Mouse (Mus musculus) neural tube, embryonic 11.5 days (tissue): Measurements from ENCODE around the gene Srarp. TPM values are rescaled to one million over a fixed set of nuclear protein-coding genes. Genes with fewer than 3 reads are reported as not detected.
A peak's percentile ranks its signal among the peaks of the same experiment; 100 is the strongest.

Experiments
- ATAC-seq: fragments of 200-750 bp; cut with Nextera tagmentation; 2 replicates; pipeline ENCODE4 v1.8.0; 2017; ENCODE audit warnings: moderate number of reproducible peaks, mild to moderate bottlenecking, moderate TSS enrichment, moderate library complexity; ENCODE audit not compliant: insufficient read depth, low FRiP score, low TSS enrichment
- DNase-seq: peaks from one replicate; pipeline ENCODE4 v3.0.0-alpha.2; 2015; ENCODE audit warnings: low spot score
- H3K27ac ChIP-seq: fragments of 300-500 bp; sonication (generic); 2 replicates; pipeline ENCODE4 v1.5.1; 2014; ENCODE audit warnings: low read depth, mild to moderate bottlenecking, low read length
- H3K27me3 ChIP-seq: fragments of 300-500 bp; sonication (generic); 2 replicates; pipeline ENCODE4 v1.6.1; 2014; ENCODE audit warnings: mild to moderate bottlenecking, low read length, mixed read lengths; ENCODE audit not compliant: control insufficient read depth, insufficient read depth
- H3K36me3 ChIP-seq: fragments of 300-500 bp; sonication (generic); 2 replicates; pipeline ENCODE4 v1.6.1; 2014; ENCODE audit warnings: mild to moderate bottlenecking, low read length, moderate library complexity, mixed read lengths; ENCODE audit not compliant: control insufficient read depth, insufficient read depth
- H3K4me1 ChIP-seq: fragments of 300-500 bp; sonication (generic); 2 replicates; pipeline ENCODE4 v1.6.1; 2014; ENCODE audit warnings: low read length, mixed read lengths; ENCODE audit not compliant: control insufficient read depth, insufficient read depth
- H3K4me2 ChIP-seq: fragments of 300-500 bp; sonication (generic); 2 replicates; pipeline ENCODE4 v1.6.1; 2014; ENCODE audit warnings: low read depth, mild to moderate bottlenecking, moderate library complexity
- H3K4me3 ChIP-seq: fragments of 300-500 bp; sonication (generic); 2 replicates; pipeline ENCODE4 v1.5.1; 2014; ENCODE audit warnings: low read depth, low read length
- H3K9ac ChIP-seq: fragments of 300-500 bp; sonication (generic); 2 replicates; pipeline ENCODE4 v1.6.1; 2014; ENCODE audit warnings: mild to moderate bottlenecking, low read length
- H3K9me3 ChIP-seq: fragments of 300-500 bp; sonication (generic); 2 replicates; pipeline ENCODE4 v1.6.1; 2016; ENCODE audit warnings: low read length; ENCODE audit not compliant: control insufficient read depth
- WGBS: fragments of 180-500 bp; shearing (Covaris S2); extraction: QIAGEN DNeasy Blood & Tissue Kit; methylation state at CpG from one replicate; pipeline ENCODE4 v1.1.7; 2014; 5-methylcytosine and 5-hydroxymethylcytosine counted together
- polyA plus RNA-seq: library from polyadenylated mRNA; unstranded; fragments of >200 nt; fragmentation: Nextera tagmentation; extraction: Ambion mirVana; gene quantifications from 2 replicates; pipeline ENCODE4 v1.2.1, GENCODE M21; 2014

The Srarp gene
- polyA plus RNA-seq, 1 experiment from 2014 or later, result not detected

DNA sequence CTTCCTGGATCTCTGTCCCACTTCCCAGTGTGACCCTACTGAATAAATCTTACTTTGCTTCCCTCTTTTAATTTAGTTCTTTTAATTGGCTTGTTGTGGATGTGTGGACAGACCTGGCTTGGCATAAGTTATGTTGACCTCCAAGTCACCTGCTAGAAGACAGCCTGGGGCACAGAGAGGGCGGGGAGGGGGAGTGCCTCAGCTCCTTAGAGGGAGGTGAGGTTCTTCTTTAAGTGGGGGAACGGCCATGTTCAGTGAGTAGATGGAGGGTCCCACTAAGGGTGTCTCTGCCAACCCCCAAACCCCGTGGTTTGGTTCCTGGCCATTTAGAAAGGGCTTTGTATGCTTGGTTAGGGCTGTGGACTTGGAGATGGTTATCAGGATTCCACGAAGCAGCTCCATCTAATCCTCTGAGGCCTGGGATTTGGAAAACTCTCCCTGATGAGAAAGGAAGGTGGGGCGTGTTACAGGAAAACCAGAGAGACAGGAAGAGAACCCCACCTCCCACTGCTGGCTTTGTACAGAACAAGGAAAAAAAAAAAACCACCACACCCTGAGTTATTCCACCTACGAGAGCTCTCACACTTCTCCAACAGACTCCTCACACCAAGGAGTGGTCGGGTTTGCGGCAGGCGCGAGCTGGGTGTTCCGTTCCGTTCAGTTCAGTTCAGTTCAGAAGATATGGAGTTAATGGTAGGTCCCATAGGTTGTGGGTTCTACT, 3.3 kb upstream of the Srarp start:
- Histone ChIP-seq H3K4me1 (no peaks in the 10 kb centered on the region), H3K9ac (no peak overlapping the region), H3K4me3 (no peak overlapping the region), H3K27me3 (no peaks in the 10 kb centered on the region), H3K4me2 (no peak overlapping the region), H3K27ac (no peak overlapping the region), H3K9me3 (no peaks in the 10 kb centered on the region), H3K36me3 (no peaks in the 10 kb centered on the region)
- 87% methylated on average over 12 of the region's 12 CpGs for WGBS
- no peak for ATAC-seq
- DNase-seq, result no peak

DNA sequence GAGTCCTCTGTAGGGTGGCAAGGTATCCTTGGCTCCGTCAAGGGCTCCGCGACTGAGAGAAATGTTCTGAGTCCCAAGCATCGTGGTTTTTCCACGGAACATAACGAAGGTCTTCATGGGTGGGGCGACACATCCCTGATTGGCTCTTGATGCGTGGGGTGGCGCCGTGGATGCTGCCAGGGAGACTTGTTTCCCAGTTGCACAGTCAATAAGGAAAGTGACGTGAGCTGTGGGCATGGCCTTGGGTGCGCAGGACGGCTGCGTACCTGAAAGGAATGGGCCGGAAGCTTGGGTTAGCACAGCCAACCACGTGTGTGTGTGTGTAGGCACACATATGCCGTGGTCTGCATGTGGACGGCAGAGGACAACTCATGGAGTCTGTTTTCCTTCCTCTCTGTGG, 2.7 kb downstream of the Srarp start:
- H3K36me3 ChIP-seq, result no peaks in the 10 kb centered on the region
- WGBS, result 84% methylated on average over 18 of the region's 18 CpGs

DNA sequence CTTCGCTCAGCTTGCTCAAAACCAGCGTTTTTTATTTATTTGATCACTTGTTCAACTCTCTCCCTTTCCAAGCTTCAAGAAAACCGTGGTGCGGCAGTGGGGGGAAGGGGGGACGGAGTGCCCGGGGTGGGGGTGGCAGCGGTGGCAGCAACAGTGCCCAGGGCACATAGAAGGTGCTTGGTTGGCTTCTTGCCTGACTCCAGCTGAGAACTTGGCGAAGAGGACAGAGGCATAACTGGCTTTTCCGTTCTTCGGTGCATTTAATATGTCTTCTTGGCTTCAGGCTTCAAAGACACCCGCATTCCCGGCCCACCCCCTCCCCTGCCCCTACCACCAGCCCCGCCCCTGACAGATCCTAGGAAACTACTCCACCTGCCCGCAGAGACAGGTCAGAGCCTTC, 3.2 kb downstream of the Srarp start:
- Histone ChIP-seq H3K36me3 (no peaks in the 10 kb centered on the region), H3K27ac (no peak overlapping the region), H3K4me3 (no peak overlapping the region), H3K27me3 (no peaks in the 10 kb centered on the region), H3K9ac (no peak overlapping the region), H3K4me1 (no peaks in the 10 kb centered on the region), H3K9me3 (no peaks in the 10 kb centered on the region), H3K4me2 (no peak overlapping the region)
- no peak for DNase-seq
- 67% methylated on average over 14 of the region's 14 CpGs for WGBS
- no peak for ATAC-seq

More for the DNA sequence above, 2.7 kb downstream of the Srarp start:
- Histone ChIP-seq H3K4me3 (no peak overlapping the region), H3K27ac (no peak overlapping the region), H3K4me1 (no peaks in the 10 kb centered on the region), H3K9ac (no peak overlapping the region), H3K27me3 (no peaks in the 10 kb centered on the region), H3K4me2 (no peak overlapping the region), H3K9me3 (no peaks in the 10 kb centered on the region)
- DNase-seq (no peak), ATAC-seq (no peak)

- no peak for ATAC-seq
- no peak overlapping the region for H3K9ac ChIP-seq
- H3K4me3 ChIP-seq, result no peak overlapping the region
- H3K9me3 ChIP-seq, result no peaks in the 10 kb centered on the region
- peak; percentile 67 for DNase-seq
- 53% methylated on average over 9 of the region's 9 CpGs for WGBS
- no peaks in the 10 kb centered on the region for H3K36me3 ChIP-seq
- H3K4me1 ChIP-seq, result no peaks in the 10 kb centered on the region
- no peak overlapping the region for H3K4me2 ChIP-seq
- H3K27ac ChIP-seq, result no peak overlapping the region
- H3K27me3 ChIP-seq, result no peaks in the 10 kb centered on the region
These were observed 4.9 kb downstream of the Srarp start for GRCm38 (mm10) chr4:141430997-141431396.

DNA sequence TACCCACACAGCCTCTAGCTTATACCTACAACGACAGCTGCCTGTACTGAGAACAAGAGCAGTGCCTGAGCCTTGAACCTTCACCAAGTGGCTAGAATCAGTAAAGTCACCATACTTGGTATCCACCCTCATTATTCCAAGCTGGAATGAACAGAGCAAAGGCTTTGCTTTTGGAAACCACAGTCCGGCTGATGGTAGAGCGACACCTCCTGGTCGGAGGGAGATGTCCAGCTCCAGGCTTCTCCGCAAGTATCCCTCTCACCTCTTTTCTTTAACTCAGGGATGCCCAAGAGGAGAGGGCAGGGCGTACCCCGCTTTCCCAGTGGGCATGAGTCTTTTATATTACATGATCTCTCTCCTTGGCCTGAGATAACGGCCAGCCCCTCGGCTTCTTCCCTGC, 6.1 kb downstream of the Srarp start:
- no peak overlapping the region for H3K4me2 ChIP-seq
- no peak overlapping the region for H3K9ac ChIP-seq
- H3K9me3 ChIP-seq, result no peaks in the 10 kb centered on the region
- ATAC-seq (no peak), DNase-seq (peak; percentile 25)
- no peak overlapping the region for H3K4me3 ChIP-seq
- 0 out of 2 replicates have a peak, but pooled peaks cover 8% of the 10 kb centered on the region for H3K27me3 ChIP-seq
- H3K4me1 ChIP-seq, result 0 out of 2 replicates have a peak, but pooled peaks cover 3% of the 10 kb centered on the region
- no peaks in the 10 kb centered on the region for H3K36me3 ChIP-seq
- H3K27ac ChIP-seq, result no peak overlapping the region
- 52% methylated on average over 9 of the region's 9 CpGs for WGBS

DNA sequence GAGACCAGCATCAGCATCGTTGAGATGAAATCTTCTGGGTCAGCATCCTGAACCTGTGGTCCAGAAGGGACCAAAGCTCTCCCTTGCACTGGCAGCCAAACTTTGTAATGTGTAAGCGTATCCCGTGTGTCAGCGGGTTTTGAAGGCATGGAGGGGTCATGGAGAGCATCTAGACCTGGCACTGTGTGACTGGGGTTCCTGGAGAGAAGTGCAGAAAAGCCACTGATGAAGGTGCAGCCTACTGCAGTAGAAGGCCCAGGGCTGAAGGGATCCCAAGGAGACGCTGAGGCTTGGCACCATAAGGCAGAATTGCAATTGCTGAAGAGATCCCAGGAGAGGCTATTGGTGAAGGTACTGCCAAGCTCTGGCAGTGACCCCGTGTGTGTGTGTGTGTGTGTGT, 6.5 kb downstream of the Srarp start:
- 0 out of 2 replicates have a peak, but pooled peaks cover 3% of the 10 kb centered on the region for H3K4me1 ChIP-seq
- WGBS, result 78% methylated on average over 6 of the region's 6 CpGs
- H3K9me3 ChIP-seq, result no peaks in the 10 kb centered on the region
- H3K4me2 ChIP-seq, result no peak overlapping the region
- H3K27ac ChIP-seq, result no peak overlapping the region
- no peak for DNase-seq
- H3K27me3 ChIP-seq, result 0 out of 2 replicates have a peak, but pooled peaks cover 9% of the 10 kb centered on the region
- H3K36me3 ChIP-seq, result no peaks in the 10 kb centered on the region
- ATAC-seq, result no peak
- H3K9ac ChIP-seq, result no peak overlapping the region
- no peak overlapping the region for H3K4me3 ChIP-seq

- DNase-seq (no peak), ATAC-seq (no peak)
- Histone ChIP-seq H3K9ac (no peak overlapping the region), H3K4me2 (no peak overlapping the region), H3K27ac (no peak overlapping the region), H3K9me3 (no peaks in the 10 kb centered on the region), H3K4me3 (no peak overlapping the region), H3K4me1 (0 out of 2 replicates have a peak, but pooled peaks cover 3% of the 10 kb centered on the region), H3K36me3 (no peaks in the 10 kb centered on the region), H3K27me3 (0 out of 2 replicates have a peak, but pooled peaks cover 9% of the 10 kb centered on the region)
- 89% methylated on average over 13 of the region's 13 CpGs for WGBS
These were observed 8.0 kb downstream of the Srarp start for GRCm38 (mm10) chr4:141427921-141428320.

DNA sequence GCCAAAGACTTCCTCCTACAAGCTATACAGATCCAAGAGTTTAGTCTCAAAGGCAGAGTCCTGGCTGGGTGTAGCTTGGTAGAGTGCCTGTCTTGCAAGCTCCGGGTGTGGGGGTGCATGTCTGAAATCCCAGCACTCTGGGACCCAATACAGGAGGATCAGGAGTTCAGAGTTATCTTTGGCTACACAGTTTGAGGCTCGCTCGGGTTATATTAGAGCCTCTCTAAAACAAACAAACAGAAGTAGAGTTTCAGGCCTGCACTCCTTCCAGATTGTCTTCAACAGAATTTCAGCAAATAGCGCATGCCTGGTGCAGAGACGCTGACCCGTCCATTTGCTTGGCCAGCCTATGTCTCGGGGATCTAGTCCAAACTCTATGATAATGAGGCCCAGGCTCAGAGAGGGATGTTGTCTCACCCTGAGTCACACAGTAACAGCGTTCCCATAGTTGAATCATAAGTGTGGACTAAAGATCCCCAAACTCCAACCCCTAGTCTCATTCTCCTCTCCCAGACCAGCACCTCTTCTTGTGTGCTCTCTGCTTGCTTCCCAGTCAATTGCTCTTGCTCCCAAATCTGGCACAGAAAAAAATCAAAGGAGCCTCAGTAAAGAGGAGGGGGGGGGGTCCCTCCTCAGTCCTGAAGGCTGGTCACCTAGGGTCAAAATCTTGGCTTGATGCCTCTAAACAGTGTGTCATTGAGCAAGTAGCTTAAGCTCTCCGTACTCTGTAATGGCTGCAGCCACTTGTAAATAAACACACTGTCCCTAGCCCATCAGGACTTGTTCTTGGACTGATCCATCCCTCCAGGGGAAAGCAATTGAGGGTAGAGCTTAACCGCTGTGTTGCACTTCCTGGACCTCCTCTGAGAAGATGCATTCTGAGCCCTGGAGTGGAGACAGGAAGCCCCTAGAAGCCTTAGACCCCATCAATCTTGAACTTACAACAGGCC, 8.8 kb downstream of the Srarp start:
- no peaks in the 10 kb centered on the region for H3K9me3 ChIP-seq
- WGBS, result 80% methylated on average over 10 of the region's 10 CpGs
- ATAC-seq (no peak), DNase-seq (no peak)
- no peak overlapping the region for H3K4me3 ChIP-seq
- H3K4me1 ChIP-seq, result 0 out of 2 replicates have a peak, but pooled peaks cover 3% of the 10 kb centered on the region
- H3K9ac ChIP-seq, result no peak overlapping the region
- no peaks in the 10 kb centered on the region for H3K36me3 ChIP-seq
- peaks cover 9% of the 10 kb centered on the region; the same call in 1 of the 2 replicates for H3K27me3 ChIP-seq
- no peak overlapping the region for H3K4me2 ChIP-seq
- no peak overlapping the region for H3K27ac ChIP-seq
